Mouse (Mus musculus) MEL (cell line): ENCODE data around the gene Slc4a11.

Experiments
- CHD2 ChIP-seq: IDR thresholded peaks from 2 replicates; pipeline ENCODE4 v1.6.1; 2011; ENCODE audit warnings: low read length, improper control_type of control experiment
- CTCF ChIP-seq, 3 experiments: IDR thresholded peaks in 2 of 3; conservative IDR thresholded peaks in 1 of 3; 2 replicates each; pipeline ENCODE4 v1.5.1; 2011 to 2012; ENCODE audit warnings: low read length in 3 of 3, low read depth in 2 of 3, mild to moderate bottlenecking in 2 of 3, improper control_type of control experiment in 1 of 3, inconsistent platforms in 1 of 3, mixed read lengths in 1 of 3, moderate library complexity in 1 of 3; ENCODE audit not compliant: control insufficient read depth in 1 of 3, insufficient read depth in 1 of 3, poor library complexity in 1 of 3, severe bottlenecking in 1 of 3
- E2F4 ChIP-seq: IDR thresholded peaks from 2 replicates; pipeline ENCODE4 v1.6.1; 2011; ENCODE audit warnings: low read depth, low read length, improper control_type of control experiment, borderline replicate concordance
- ELF1 ChIP-seq: IDR thresholded peaks from 2 replicates; pipeline ENCODE4 v1.6.1; 2014; ENCODE audit warnings: low read depth, mild to moderate bottlenecking, inconsistent platforms, low read length, improper control_type of control experiment, moderate library complexity
- MAFK ChIP-seq: IDR thresholded peaks from 2 replicates; pipeline ENCODE4 v1.6.1; 2011; ENCODE audit warnings: low read depth, mild to moderate bottlenecking, low read length, improper control_type of control experiment, borderline replicate concordance
- MAZ ChIP-seq: IDR thresholded peaks from 2 replicates; pipeline ENCODE4 v1.6.1; 2012; ENCODE audit warnings: low read depth, mild to moderate bottlenecking, inconsistent platforms, low read length, improper control_type of control experiment
- POLR2A ChIP-seq, 2 experiments: IDR thresholded peaks; 2 replicates each; pipeline ENCODE4 v1.6.1; 2011 to 2012; ENCODE audit warnings: low read length in 2 of 2, mild to moderate bottlenecking in 2 of 2, control low read depth in 1 of 2, improper control_type of control experiment in 1 of 2, low read depth in 1 of 2, moderate library complexity in 1 of 2; ENCODE audit not compliant: control insufficient read depth in 1 of 2, insufficient read depth in 1 of 2, poor library complexity in 1 of 2

DNA sequence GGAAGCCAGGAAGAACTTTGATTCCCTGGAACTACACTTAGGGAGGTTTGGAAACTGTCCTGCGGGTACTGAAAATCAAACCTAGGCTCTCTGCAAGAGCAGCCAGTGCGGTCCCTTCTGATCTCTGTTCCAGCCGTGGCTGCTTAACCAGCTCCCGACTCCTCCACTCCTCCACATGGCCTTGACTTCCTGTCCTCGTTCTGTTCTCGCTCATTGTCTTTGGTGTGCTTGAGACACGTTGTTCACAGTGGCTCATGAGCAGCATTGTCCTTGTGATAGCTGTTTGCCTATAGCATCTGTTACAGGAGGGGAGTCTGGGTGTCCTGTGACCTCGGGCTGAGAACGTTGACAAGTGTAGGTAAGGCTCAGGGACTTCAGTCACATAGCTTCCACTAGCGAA, 20.1 kb downstream of the Slc4a11 start:
- TF ChIP-seq CTCF (IDR thresholded peaks at IDR 0.05 in 2 of 3, conservative IDR thresholded peaks at IDR 0.05 in 1 of 3; ENCODE audit: control insufficient read depth in 1 of 3, insufficient read depth in 1 of 3, low read depth in 2 of 3, low read length in 3 of 3, poor library complexity in 1 of 3, severe bottlenecking in 1 of 3) = no peak
- no peak for TF ChIP-seq E2F4
- no peak for TF ChIP-seq ELF1
- no peak for TF ChIP-seq CHD2
- no peak for TF ChIP-seq MAFK
- TF ChIP-seq POLR2A (IDR thresholded peaks at IDR 0.05; ENCODE audit: control insufficient read depth in 1 of 2, insufficient read depth in 1 of 2, low read depth in 1 of 2, low read length in 2 of 2, poor library complexity in 1 of 2) = no peak
- no peak for TF ChIP-seq MAZ
